Mouse (Mus musculus) heart, adult 8-10 months (tissue): ENCODE data around the gene Pde7b. TPM values are rescaled to one million over a fixed set of nuclear protein-coding genes. Genes with fewer than 3 reads are reported as not detected.

Experiments used
- DNase-seq: peaks from one replicate; pipeline ENCODE4 v3.0.0; 2022; ENCODE audit warnings: low spot score
- total RNA-seq, 4 experiments: library from RNA; stranded (reverse); gene quantifications; 2 replicates each; pipeline ENCODE4 v1.2.4; 2022

The Pde7b gene
- total RNA-seq, 4 experiments from 2014 or later, result 52.7 to 61.4 (median 57.3) TPM

- DNase-seq, result no peak
These were observed 293.5 kb downstream of the Pde7b start for GRCm38 (mm10) chr10:20431336-20431735.

- no peak for DNase-seq
These were observed 303.5 kb downstream of the Pde7b start for GRCm38 (mm10) chr10:20421299-20421883.

GRCm38 (mm10) chr10:20420296-20420695 is 304.6 kb downstream of the Pde7b start:
- DNase-seq, result no peak

GRCm38 (mm10) chr10:20418856-20419219 is 306.0 kb downstream of the Pde7b start:
- DNase-seq, result no peak

- peak; percentile 24 for DNase-seq
These were observed 306.5 kb downstream of the Pde7b start for GRCm38 (mm10) chr10:20418202-20418855.

- peak; percentile 51 for DNase-seq
These were observed 315.7 kb downstream of the Pde7b start for GRCm38 (mm10) chr10:20409181-20409580.

GRCm38 (mm10) chr10:20408336-20408735 is 316.5 kb downstream of the Pde7b start:
- DNase-seq, result peak; percentile 31

- DNase-seq, result peak; percentile 42
These were observed 319.4 kb downstream of the Pde7b start for GRCm38 (mm10) chr10:20405471-20405870.

GRCm38 (mm10) chr10:20402941-20403340 is 321.9 kb downstream of the Pde7b start:
- DNase-seq, result no peak

- no peak for DNase-seq
These were observed 324.5 kb downstream of the Pde7b start for GRCm38 (mm10) chr10:20400406-20400805.

- DNase-seq, result no peak
These were observed 326.1 kb downstream of the Pde7b start for GRCm38 (mm10) chr10:20398641-20399390.

- DNase-seq, result no peak
These were observed 326.7 kb downstream of the Pde7b start for GRCm38 (mm10) chr10:20398224-20398623.

- no peak for DNase-seq
These were observed 329.1 kb downstream of the Pde7b start for GRCm38 (mm10) chr10:20395778-20396177.

- DNase-seq, result no peak
These were observed 330.1 kb downstream of the Pde7b start for GRCm38 (mm10) chr10:20394815-20395214.

GRCm38 (mm10) chr10:20390568-20390967 is 334.3 kb downstream of the Pde7b start:
- no peak for DNase-seq

GRCm38 (mm10) chr10:20382807-20383419 is 342.0 kb downstream of the Pde7b start:
- no peak for DNase-seq

GRCm38 (mm10) chr10:20381352-20381751 is 343.5 kb downstream of the Pde7b start:
- no peak for DNase-seq

- no peak for DNase-seq
These were observed 344.1 kb downstream of the Pde7b start for GRCm38 (mm10) chr10:20380798-20381197.

- DNase-seq, result peak; percentile 58
These were observed 345.7 kb downstream of the Pde7b start for GRCm38 (mm10) chr10:20379071-20379735.

- no peak for DNase-seq
These were observed 347.3 kb downstream of the Pde7b start for GRCm38 (mm10) chr10:20377621-20378020.

- no peak for DNase-seq
These were observed 352.8 kb downstream of the Pde7b start for GRCm38 (mm10) chr10:20372046-20372445.
